Mouse (Mus musculus) hindbrain, postnatal 0 days (tissue): ENCODE measurements around the gene Slc22a21. TPM values are rescaled to one million over a fixed set of nuclear protein-coding genes. Genes with fewer than 3 reads are reported as not detected.

Experiments used
- ATAC-seq: fragments of 200-750 bp; cut with Nextera tagmentation; 2 replicates; pipeline ENCODE4 v1.8.0; 2017; ENCODE audit warnings: mild to moderate bottlenecking, moderate TSS enrichment, moderate library complexity
- DNase-seq: peaks from one replicate; pipeline ENCODE4 v3.0.0-alpha.2; 2015; ENCODE audit warnings: low spot score
- H3K27ac ChIP-seq: fragments of 300-500 bp; sonication (generic); 2 replicates; pipeline ENCODE4 v1.5.1; 2014; ENCODE audit warnings: mild to moderate bottlenecking
- H3K27me3 ChIP-seq: fragments of 300-500 bp; sonication (generic); 2 replicates; pipeline ENCODE4 v1.6.1; 2014; ENCODE audit warnings: low read length, mixed read lengths; ENCODE audit not compliant: insufficient read depth
- H3K36me3 ChIP-seq: fragments of 300-500 bp; sonication (generic); 2 replicates; pipeline ENCODE4 v1.6.1; 2014; ENCODE audit warnings: low read length, mixed read lengths; ENCODE audit not compliant: insufficient read depth
- H3K4me1 ChIP-seq: fragments of 300-500 bp; sonication (generic); 2 replicates; pipeline ENCODE4 v1.6.1; 2014; ENCODE audit warnings: antibody characterized with exemption, low read length, mixed read lengths; ENCODE audit not compliant: insufficient read depth
- H3K4me2 ChIP-seq: fragments of 300-500 bp; sonication (generic); 2 replicates; pipeline ENCODE4 v1.6.1; 2014; ENCODE audit warnings: low read depth, mild to moderate bottlenecking, low read length, moderate library complexity, mixed read lengths
- H3K4me3 ChIP-seq: fragments of 300-500 bp; sonication (generic); 2 replicates; pipeline ENCODE4 v1.5.1; 2014; ENCODE audit warnings: low read length
- H3K9ac ChIP-seq: fragments of 300-500 bp; sonication (generic); replicated peaks from 2 replicates; pipeline ENCODE4 v1.6.1; 2014; ENCODE audit warnings: mild to moderate bottlenecking, low read length, moderate library complexity, mixed read lengths
- H3K9me3 ChIP-seq: fragments of 300-500 bp; sonication (generic); 2 replicates; pipeline ENCODE4 v1.6.1; 2016; ENCODE audit warnings: low read length, mixed read lengths
- CTCF ChIP-seq: IDR thresholded peaks from 2 replicates; pipeline ENCODE4 v1.5.1; 2016; ENCODE audit warnings: antibody characterized with exemption, control low read depth, low read depth
- WGBS: fragments of 180-500 bp; shearing (Covaris S2); extraction: QIAGEN DNeasy Blood & Tissue Kit; methylation state at CpG from one replicate; pipeline ENCODE4 v1.1.7; 2014; 5-methylcytosine and 5-hydroxymethylcytosine counted together
- polyA plus RNA-seq: library from polyadenylated mRNA; unstranded; fragments of >200 nt; fragmentation: Nextera tagmentation; extraction: Ambion mirVana; gene quantifications from 2 replicates; pipeline ENCODE4 v1.2.1, GENCODE M21; 2015
- total RNA-seq: library from RNA; depleted of rRNA; stranded (reverse); fragments of >200 nt; gene quantifications from 2 replicates; pipeline ENCODE4 v1.2.3, GENCODE M21; 2014; rRNA removed

The Slc22a21 gene
- total RNA-seq: 6.6 and 7.2 TPM in 2 replicates
- 6.2 and 6.3 TPM in 2 replicates for polyA plus RNA-seq

DNA sequence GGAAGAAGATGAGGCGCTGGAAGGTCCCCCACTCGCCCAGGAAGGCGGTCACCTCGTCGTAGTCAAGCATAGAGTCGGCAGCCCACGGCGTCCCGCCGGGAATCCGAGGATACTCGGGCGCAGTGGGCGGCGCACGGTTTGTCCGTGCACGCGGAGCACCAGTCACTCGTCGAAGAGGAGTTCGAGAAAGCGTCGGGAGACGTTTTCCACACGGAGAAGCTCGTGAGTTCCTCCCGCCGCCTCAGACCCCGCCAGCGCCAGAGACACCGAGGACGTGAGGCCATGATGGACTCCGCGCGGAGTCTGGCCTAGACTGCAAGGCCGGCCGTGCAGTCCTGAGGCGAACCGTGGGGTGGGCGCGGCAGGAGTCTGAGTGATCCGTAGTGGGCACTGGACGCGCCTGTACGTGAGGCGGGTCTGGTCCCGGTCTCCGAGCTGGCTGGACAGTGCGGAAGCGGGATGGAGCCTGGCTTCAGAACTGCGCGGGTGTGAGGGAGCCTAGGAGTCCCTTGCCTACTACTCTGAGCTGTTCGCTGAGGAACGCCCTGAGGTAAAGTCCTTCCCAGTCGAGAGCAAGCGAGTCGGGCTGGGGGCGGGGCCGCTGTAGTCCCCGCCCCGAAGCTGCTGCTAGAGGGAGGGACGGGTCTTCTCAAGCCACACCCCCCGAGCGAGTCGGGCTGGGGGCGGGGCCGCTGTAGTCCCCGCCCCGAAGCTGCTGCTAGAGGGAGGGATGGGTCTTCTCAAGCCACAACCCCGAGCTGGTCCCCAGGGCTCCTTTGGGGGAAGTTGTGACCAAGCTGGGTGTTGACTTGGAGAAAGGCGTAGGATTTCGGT, at the start of gene Slc22a21:
Slc22a21 (minus strand) TSS at position 545 of the 834 bp plus-strand sequence.
- H3K9ac ChIP-seq: peak within 1 kb of the TSS; percentile 64
- DNase-seq: peak; percentile 87
- no peaks in the 10 kb centered on the region; the same call in 1 of the 2 replicates for H3K36me3 ChIP-seq
- H3K4me1 ChIP-seq: no peaks in the 10 kb centered on the region; the same call in 1 of the 2 replicates
- 2% methylated on average over 67 of the region's 73 CpGs for WGBS
- H3K4me2 ChIP-seq: peak within 1 kb of the TSS; percentile 94
- H3K27me3 ChIP-seq: no peaks in the 10 kb centered on the region
- TF ChIP-seq CTCF: no peak
- ATAC-seq: peak; percentile 95
- peak within 1 kb of the TSS; percentile 22; the same call in 1 of the 2 replicates for H3K27ac ChIP-seq
- no peaks in the 10 kb centered on the region for H3K9me3 ChIP-seq
- H3K4me3 ChIP-seq: peak within 1 kb of the TSS; percentile 60

DNA sequence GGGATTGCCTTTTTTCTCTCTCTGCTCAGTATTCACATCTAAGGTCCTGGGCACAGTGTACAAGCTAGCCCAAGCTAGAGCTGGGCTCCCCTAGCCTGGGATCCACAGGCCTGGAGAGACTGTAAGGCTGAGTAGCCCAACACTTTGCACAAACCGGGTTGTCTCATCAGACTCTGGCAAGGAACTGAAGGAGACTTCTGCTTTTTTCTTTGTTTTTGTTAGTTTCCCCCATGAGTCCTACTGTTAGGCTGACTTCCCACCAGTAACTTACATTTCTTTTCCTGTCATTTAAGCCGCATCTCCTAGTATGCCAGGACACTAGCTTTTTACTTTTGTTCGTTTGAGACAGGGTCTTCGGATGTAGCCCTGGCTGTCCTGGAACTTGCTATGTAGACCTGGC, 48.9 kb upstream of the Slc22a21 start:
- Histone ChIP-seq H3K9ac (peak overlapping the region; percentile 61; the same call in 1 of the 2 replicates), H3K36me3 (no peaks in the 10 kb centered on the region), H3K4me1 (peaks cover 20% of the 10 kb centered on the region), H3K9me3 (no peaks in the 10 kb centered on the region), H3K4me2 (peak overlapping the region; percentile 89), H3K4me3 (peak overlapping the region; percentile 51), H3K27me3 (no peaks in the 10 kb centered on the region), H3K27ac (0 out of 2 replicates have a peak overlapping the region, but pooled peaks have one; percentile 51)
- WGBS: 75% methylated on average over 4 of the region's 4 CpGs
- DNase-seq (no peak), ATAC-seq (no peak)
- TF ChIP-seq CTCF: no peak

DNA sequence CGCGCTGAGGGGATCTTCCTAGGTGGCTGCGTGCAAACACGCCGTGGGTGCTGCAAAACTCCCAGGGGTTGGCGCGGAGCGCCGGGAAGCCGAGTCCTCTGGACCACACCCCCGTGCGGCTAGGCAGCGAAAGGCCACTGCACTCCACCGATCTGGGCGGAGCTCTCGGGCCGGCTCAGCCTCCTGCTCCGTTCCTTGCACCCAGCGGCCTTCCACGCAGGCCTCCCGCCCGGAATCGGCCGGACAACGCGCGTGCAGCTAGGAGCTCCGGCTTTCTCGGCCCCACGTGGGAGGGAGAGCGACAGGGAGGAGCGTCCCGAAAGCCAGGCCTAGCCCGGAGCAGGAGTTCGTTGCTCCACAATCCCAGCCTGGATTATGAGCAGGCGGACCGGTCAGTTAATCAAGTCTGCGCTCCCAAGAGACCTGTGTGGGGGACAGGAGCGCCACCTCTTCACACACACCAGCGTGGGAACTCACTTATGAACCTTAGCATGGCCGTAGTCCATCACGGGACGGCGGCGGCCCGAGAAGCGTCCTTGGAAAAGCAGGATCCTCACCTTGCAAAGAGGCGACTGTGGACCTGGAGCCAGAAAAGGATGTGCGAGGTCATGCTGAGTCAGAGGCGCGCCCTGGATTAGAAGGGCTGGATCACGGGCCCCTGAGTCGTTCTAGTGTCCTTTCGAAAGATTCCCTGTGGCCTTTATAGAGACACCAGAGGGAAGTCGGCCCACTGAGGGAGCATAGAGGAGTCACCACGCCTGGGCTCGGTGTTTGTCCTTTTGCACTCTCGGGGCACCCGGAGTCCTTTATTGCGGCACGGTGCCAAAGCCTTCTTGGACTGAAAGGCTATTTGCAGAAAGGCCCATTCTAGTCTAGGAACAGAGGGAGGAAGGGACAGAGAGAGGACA, 48.2 kb upstream of the Slc22a21 start, which contains the start of gene Slc22a4:
Slc22a4 (minus strand) TSS at position 47 of the 908 bp plus-strand sequence.
- peaks cover 20% of the 10 kb centered on the region for H3K4me1 ChIP-seq
- H3K4me3 ChIP-seq: peak within 1 kb of the TSS; percentile 51
- no peaks in the 10 kb centered on the region for H3K27me3 ChIP-seq
- H3K36me3 ChIP-seq: no peaks in the 10 kb centered on the region
- peak within 1 kb of the TSS; percentile 51; the same call in 1 of the 2 replicates for H3K27ac ChIP-seq
- H3K4me2 ChIP-seq: peak within 1 kb of the TSS; percentile 89
- no peaks in the 10 kb centered on the region for H3K9me3 ChIP-seq
- peak within 1 kb of the TSS; percentile 61 for H3K9ac ChIP-seq
- ATAC-seq (peak; percentile 83), DNase-seq (peak; percentile 75)
- peak; percentile 32; the same call in 1 of the 2 replicates for TF ChIP-seq CTCF
- WGBS: 3% methylated on average over 61 of the region's 61 CpGs

DNA sequence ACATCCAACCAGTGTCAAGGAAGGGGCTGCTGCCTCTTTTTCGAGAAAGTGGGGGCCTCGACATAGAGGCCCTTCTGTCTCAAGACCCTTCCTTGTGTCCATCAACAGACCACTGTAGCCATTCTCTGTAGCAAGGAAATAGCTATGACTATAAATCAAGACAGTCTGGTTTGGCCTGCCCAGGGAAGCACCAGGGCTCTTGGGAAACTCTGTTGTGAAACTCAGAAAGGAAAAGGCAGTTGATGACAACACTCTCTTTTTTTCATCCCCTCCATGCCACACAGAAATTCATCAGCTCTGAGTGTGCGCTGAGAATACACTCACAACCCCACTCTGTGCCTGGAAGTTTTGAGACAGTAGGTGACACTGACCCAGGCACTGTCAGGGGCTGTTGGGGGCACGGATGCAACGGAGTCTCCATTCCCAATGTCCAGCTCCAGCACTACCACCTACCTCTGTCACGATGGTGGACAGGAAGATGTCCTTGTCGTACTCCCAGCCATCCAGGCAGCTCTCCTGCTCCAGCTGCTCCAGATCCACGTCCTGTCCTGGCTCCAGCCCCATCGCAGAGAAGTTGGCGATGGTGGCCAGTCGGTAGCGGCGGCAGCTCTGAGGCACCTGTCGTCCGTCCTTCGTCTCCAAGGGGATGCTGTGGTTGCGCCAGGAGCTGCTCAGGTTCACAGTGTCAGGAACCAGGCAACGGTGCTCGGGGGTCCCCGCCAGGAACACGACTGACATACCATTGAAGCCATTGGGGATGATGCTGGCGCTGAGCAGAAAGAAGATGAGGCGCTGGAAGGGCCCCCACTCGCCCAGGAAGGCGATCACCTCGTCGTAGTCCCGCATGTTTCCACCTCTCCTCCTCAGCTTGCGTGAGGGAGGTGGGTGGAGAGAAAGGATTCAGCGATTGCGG, 47.3 kb upstream of the Slc22a21 start:
- 17% methylated on average over 31 of the region's 31 CpGs for WGBS
- H3K36me3 ChIP-seq: no peaks in the 10 kb centered on the region
- peak overlapping the region; percentile 89 for H3K4me2 ChIP-seq
- TF ChIP-seq CTCF: no peak
- H3K4me1 ChIP-seq: peaks cover 20% of the 10 kb centered on the region
- peak overlapping the region; percentile 51 for H3K4me3 ChIP-seq
- ATAC-seq (peak; percentile 22; the same call in 1 of the 2 replicates), DNase-seq (peak; percentile 32)
- H3K27me3 ChIP-seq: no peaks in the 10 kb centered on the region
- peak overlapping the region; percentile 51; the same call in 1 of the 2 replicates for H3K27ac ChIP-seq
- H3K9ac ChIP-seq: peak overlapping the region; percentile 61
- H3K9me3 ChIP-seq: no peaks in the 10 kb centered on the region

DNA sequence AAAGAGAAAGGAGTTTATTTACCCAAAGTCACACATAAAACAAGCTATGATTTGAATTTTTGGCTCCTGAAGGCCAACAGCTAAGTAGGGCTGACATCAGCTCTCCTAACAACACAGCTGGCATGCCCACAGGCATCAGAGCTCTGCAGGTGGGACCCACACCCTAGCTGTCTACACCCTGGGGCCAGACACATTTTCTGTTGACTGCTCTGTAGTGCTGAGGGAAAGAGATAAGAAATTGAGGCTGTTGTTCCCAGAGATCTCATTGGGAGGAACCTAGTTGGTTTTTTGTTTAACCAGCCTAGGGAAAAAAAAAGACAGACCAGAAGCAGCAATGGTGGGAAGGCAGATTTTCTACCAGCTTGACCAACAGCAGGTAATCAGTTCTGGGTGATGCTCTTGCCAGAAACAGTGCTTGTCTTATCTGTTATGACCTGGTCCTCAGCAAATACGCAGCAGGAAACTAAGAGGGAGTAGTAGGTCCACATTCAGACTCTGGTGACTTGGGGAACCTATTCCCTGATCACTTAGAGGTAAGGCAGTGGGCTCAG, 46.4 kb upstream of the Slc22a21 start:
- no peak overlapping the region for H3K4me3 ChIP-seq
- H3K27me3 ChIP-seq: no peaks in the 10 kb centered on the region
- no peak overlapping the region for H3K9ac ChIP-seq
- no peaks in the 10 kb centered on the region for H3K9me3 ChIP-seq
- H3K4me2 ChIP-seq: peak overlapping the region; percentile 89
- TF ChIP-seq CTCF: no peak
- peak; percentile 5 for DNase-seq
- WGBS: 89% methylated on average over 1 of the region's 1 CpGs
- no peaks in the 10 kb centered on the region for H3K36me3 ChIP-seq
- no peak for ATAC-seq
- H3K27ac ChIP-seq: no peak overlapping the region
- H3K4me1 ChIP-seq: peaks cover 20% of the 10 kb centered on the region
